Mouse (Mus musculus): ENCODE results near the gene Igf1r.

DNA sequence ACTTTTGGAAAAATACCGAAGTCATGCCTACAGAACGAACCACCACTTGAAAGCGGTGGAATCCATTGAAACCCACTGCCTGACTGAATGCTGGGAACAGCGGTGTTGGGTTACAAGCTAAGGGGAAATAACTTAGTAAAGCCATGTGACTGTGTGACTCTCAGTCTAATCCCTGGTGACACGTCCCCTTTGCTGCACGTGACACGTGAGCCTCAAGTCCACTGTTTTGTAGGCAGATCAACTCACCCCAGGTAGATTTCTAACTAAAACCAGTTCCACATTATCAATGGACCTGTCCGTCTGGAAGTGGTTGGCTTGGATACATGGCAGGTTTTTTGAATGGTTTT lies 120.8 kb downstream of the Igf1r start:
- TF ChIP-seq CTCF (IDR thresholded peaks at IDR 0.05; ENCODE audit: control insufficient read depth, insufficient read depth, low read length) (no peak), POLR2A (IDR thresholded peaks at IDR 0.05; ENCODE audit: borderline replicate concordance, control insufficient read depth, low read depth, low read length) (no peak)
